In the genomic region with DNA sequence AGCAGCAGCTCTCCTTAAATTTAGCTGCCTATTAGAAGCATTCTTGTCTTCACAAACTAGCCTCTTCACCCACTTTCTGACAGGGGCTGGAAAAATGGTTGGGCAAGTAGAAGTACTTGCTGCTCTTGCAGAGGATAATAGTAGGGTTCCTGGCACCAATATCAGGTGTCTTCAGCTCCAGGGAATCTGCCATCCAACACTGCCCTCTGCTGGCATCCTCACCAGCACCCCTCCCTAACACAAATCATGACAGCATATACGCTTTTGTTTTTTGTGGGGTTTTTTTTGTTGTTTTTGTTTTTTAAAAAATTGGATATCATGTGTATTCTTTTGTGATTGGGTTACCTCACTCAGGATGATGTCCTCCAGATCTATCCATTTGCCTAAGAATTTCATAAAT, we compare ENCODE assay signal across 10 mouse cellular contexts.
DNase-seq lines count a peak whose midpoint lies in the region; ATAC-seq and TF ChIP-seq lines count a peak whose summit lies in the region.
"Had no signal": no experiment of that assay in that cellular context is flagged by ENCODE, and none has a peak within 500 bp of the region (broad histone marks: within the 10 kb centered on the region; RNA-seq: fewer than 3 reads in every experiment).

No protein-coding gene starts in this region.

- H3K4me3 ChIP-seq in E14TG2a.4 (replicated peaks; ENCODE audit: low read length) = no peak overlapping the region
- H3K4me3 ChIP-seq in hindbrain, embryonic 10.5 days = no peak overlapping the region
- H3K4me3 ChIP-seq: heart, embryonic 13.5 days; limb, embryonic 12.5 days; midbrain, embryonic 12.5 days had no signal

- peak; percentile 63 for TF ChIP-seq CTCF in E14TG2a.4 (conservative IDR thresholded peaks at IDR 0.05; ENCODE audit: low read length)

- H3K27ac ChIP-seq in hindbrain, embryonic 10.5 days = no peak overlapping the region
- H3K27ac ChIP-seq: heart, embryonic 13.5 days; limb, embryonic 12.5 days; midbrain, embryonic 12.5 days had no signal

- H3K9me3 ChIP-seq in E14TG2a.4 (ENCODE audit: low read length) = no peaks in the 10 kb centered on the region
- H3K9me3 ChIP-seq in hindbrain, embryonic 10.5 days = no peaks in the 10 kb centered on the region
- H3K9me3 ChIP-seq: heart, embryonic 13.5 days; limb, embryonic 12.5 days; midbrain, embryonic 12.5 days had no signal

- 0 out of 2 replicates have a peak, but pooled peaks have one; percentile 50 for ATAC-seq in megakaryocyte progenitor cell, adult 5-6 weeks (replicated peaks; ENCODE audit: poor library complexity)

- H3K4me1 ChIP-seq in E14TG2a.4 (replicated peaks; ENCODE audit: low read depth, low read length) = no peaks in the 10 kb centered on the region
- no peaks in the 10 kb centered on the region for H3K4me1 ChIP-seq in hindbrain, embryonic 10.5 days (replicated peaks)
- H3K4me1 ChIP-seq: limb, embryonic 12.5 days; midbrain, embryonic 12.5 days had no signal

- WGBS in hindbrain, embryonic 10.5 days = 96% methylated on average over 1 of the region's 1 CpGs

- no peaks in the 10 kb centered on the region for H3K36me3 ChIP-seq in E14TG2a.4 (ENCODE audit: insufficient read depth, low read length)
- H3K36me3 ChIP-seq in hindbrain, embryonic 10.5 days = no peaks in the 10 kb centered on the region
- H3K36me3 ChIP-seq: heart, embryonic 13.5 days; limb, embryonic 12.5 days had no signal

- DNase-seq in kidney, adult 9 months = peak; percentile 15
- no peak for DNase-seq in kidney, postnatal 10 days
- peak; percentile 11 for DNase-seq in T-cell, adult 2 months (ENCODE audit: low spot score)
- DNase-seq in hindbrain, embryonic 10.5 days (ENCODE audit: low spot score) = no peak
- DNase-seq in MN1 (ENCODE audit: low spot score) = no peak

- H3K27me3 ChIP-seq in E14TG2a.4 (ENCODE audit: insufficient read depth, low read length) = no peaks in the 10 kb centered on the region
- H3K27me3 ChIP-seq in hindbrain, embryonic 10.5 days (ENCODE audit: insufficient read depth, poor library complexity, severe bottlenecking) = no peaks in the 10 kb centered on the region
- H3K27me3 ChIP-seq: heart, embryonic 13.5 days; limb, embryonic 12.5 days; midbrain, embryonic 12.5 days had no signal

Comparison
In these comparisons a context has a peak if more than half of its experiments do, and no peak if none do; other contexts are left out.
1. DNase-seq: peak in kidney, adult 9 months (single experiment) and T-cell, adult 2 months (single experiment); none in kidney, postnatal 10 days (single experiment), hindbrain, embryonic 10.5 days (single experiment) and MN1 (single experiment).